Mouse (Mus musculus) cerebellum, adult 9-11 months (tissue): ENCODE results near the gene Vwde.

Source experiments
- DNase-seq: peaks from one replicate; pipeline ENCODE4 v3.0.0; 2022

The Vwde gene

DNA sequence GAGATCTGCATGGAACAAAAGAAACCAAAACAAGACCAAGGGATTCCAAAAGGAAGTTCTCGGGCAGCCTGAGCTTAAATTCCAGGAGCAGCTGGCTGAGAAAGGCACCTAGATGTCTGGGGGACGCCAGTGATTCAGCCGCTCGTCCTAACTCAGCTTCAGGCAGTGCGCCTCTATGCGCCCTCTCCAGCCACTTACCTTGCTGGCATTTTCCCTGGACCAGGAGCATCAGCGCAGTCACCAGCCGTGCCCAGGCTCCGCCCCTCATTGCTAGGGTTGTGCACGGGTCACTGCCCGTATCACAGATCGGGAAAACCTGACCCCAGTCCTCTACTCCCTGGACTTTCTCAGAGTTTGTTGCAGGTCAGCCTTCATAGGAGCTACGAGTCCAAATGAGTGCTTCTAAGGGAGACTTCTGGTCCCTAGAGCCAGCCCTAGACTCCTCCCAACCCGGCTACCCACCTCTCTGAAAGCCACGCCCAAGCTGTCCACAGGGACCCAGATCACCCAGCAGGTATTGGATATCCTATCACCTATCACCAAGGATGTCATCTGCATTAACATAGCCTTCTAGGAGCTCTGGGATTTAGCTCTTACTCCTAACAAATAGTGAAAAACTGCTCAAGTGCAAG lies at the start of gene Vwde:
TSS of gene Vwde (minus strand) at position 370 of the 632 bp plus-strand sequence.
- no peak for DNase-seq

DNA sequence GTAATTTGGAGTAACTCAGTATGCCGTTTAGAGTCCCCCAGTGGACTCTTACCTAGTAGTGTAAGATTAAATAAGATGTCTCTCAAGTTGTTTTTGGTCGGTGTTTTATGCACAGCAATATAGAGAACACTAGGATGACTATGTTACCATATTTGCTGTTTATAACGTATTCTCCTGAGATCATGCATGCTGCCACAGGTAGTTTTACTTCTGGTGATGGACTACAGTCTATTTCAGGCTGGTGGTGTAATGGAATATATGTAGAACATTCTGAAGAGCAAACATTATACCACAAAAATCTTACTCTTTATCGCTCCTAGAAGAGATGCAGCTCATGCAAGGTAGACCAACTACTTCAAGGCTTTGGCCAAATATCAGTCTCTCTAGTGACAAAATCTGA lies 30.6 kb upstream of the Vwde start:
- no peak for DNase-seq

DNA sequence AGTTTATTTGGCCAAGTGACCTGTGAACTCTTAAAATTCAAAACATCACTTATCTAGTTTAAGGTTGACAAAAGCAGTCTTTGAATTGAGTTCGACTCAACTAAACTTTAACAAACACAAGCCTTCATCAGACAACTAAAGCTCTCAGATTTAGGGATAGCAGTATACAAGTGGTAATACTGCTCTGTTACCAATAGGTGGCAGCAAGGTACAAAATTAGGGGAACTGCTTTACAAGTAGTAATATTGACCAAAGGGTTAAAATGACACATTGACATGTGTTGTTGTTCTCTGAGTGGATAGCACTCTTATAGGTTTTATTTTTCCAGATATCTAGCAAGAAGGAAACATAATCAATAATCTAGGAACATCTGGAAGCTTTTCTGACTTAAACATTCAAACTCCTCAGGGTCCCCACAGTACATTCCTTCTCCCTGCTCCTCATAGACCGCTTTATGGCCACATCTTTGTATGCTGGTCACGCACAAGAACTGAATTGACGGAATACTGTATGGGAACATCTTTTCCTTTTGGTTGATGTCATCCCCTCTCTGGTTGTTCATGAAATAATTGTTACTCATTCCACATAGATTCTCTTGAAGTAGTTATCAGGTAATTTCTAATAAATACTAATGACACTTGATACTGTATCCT lies 23.7 kb upstream of the Vwde start:
- no peak for DNase-seq

DNA sequence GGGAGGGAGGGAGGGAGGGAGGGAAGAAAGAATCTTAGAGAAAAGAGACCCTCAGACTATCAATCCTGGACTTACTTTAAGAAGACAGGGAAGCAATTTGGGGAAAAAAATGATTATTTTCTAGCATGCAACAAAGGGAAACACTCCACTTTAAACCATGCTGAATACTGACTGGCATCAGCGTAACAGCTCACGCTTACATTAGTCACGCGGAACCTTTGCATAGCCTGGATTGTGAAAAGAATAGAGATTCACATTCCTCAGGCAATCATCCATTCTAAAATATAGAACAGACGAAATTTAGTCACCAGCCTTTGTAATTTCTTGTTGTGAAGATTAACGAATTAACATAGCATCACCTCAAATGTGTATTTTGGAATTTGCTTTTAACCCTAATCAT lies 18.6 kb downstream of the Vwde start:
- DNase-seq = no peak

DNA sequence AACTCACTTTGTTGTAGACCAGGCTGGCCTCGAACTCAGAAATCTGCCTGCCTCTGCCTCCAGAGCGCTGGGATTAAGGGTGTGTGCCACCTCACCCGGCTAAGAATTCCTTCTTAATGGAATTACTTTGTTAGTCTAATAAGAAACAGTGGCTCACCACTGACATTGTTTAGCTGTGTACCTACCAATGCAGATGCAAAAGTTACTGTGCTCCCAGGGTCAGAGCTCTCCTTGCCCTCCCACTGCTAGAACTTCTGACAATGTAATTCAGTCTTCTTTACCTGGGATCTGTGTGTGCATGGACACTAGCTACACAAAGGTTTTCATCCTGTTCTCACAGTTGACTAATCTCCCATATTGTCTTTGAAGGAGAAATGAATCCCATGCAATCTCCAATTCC lies 27.3 kb downstream of the Vwde start:
- no peak for DNase-seq

DNA sequence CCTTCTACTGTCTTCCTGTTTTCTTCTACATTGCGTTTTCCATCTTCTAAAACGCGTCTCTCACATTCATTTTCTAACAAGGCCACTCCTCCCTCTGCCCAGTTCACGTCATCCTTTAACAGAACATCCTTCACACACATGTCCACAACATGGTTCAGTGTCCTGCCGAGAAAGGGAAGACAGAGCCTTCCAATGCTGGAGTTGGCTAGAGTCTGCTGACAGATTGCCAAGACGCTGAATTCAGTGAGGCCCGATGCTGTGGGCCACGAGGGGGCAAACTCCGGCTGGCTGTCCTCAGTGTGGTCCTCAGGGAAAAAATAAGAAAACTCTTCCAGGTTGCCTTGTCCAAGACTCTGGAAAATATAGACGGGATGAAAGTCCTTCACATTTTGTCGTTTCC lies 37.9 kb downstream of the Vwde start:
- DNase-seq = no peak

DNA sequence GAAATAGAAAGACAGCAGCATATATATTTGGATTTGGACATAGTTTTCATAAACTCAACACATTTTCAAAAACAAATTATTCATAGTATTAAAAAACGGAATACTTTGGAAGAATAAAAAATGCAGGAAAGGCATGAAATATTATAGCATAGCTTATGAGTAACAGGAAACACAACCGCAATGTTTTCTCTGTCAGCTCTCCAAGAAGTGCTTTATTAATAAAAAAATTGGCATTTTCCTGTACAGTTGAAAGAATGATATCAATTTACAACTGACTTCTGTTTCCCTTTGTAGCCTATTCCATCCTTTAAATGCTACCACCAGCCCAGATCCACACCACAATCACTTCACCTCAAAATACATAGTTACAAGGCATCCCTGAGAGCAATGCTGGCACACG lies 44.7 kb downstream of the Vwde start:
- no peak for DNase-seq

DNA sequence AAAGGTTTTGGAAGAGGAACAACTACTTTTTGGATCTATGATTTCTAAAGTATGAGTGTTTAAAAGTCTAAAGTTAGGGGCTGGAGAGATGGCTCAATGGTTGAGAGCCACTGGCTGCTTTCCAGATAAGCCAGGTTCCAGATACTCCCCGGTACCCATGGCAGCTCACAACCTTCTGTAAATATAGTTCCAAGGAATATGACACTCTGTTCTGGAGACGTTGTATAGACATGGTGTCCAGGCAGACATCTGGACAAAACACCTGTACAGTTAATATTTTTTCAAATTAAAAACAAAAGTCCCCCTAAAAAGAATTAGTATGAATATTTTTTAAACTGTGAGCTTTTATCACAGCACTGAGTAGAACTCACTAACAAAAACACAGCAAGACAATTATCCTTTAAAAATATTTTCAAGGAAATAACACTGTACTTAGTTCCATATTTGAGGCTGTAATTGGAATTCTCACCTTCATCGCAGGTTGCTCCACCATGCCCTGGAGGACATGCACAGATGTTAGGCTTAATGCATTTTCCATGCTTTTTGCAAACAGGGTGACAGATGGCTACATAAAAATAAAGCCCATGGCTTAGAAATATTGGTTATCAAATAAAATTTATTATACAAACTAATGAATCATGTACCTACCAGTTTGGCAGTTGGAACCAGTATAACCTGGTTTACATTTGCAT lies 55.2 kb downstream of the Vwde start:
- DNase-seq = no peak

DNA sequence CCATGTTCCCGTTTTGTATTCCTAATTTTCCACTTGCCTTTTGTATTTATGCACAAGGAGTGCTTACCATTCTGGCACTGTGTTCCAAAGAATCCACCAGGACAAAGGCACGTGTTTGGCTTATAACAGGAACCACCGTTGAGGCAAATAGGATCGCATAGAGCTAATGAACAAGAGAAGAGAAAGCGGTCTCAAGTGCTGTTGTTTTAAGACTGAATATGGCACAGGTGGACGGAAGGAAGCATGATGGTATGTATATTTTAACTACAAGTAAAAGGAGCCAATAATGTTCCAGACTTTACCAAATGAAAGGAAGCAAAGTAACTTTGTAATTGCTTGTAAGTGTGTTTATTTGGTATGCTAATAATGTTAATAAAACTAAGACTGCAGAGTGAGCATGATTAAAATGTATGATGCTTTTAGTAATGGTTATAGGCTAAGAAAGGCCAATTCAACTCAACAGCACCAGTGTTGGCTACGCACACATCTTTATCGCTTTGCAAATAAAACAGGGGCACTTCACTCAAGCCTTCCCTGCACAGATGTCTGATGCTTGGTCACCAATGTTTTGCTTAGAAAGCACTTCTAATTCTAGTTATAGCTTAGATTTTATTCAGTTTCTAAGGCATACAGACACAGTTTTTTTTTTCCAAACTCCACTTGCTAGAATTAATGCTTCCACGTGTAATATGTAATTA lies 58.4 kb downstream of the Vwde start:
- no peak for DNase-seq

DNA sequence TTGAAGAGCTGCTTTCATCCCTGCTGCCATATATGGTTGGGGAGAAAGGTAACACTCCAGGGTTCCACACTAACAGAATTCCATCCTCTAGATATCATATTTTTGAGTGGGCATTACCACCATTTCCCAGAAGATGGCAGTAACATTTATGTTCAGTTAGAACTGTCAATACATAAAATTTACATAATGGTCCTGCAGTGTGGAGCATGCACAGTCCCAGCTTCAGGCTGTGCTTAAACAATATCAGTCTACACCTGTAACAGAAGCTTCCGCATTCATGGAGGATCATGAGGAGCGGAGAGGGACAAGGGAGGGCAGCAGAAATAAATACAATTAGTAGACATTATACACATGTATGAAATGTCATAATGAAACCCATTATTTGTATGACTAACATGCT lies 65.3 kb downstream of the Vwde start:
- DNase-seq = no peak

DNA sequence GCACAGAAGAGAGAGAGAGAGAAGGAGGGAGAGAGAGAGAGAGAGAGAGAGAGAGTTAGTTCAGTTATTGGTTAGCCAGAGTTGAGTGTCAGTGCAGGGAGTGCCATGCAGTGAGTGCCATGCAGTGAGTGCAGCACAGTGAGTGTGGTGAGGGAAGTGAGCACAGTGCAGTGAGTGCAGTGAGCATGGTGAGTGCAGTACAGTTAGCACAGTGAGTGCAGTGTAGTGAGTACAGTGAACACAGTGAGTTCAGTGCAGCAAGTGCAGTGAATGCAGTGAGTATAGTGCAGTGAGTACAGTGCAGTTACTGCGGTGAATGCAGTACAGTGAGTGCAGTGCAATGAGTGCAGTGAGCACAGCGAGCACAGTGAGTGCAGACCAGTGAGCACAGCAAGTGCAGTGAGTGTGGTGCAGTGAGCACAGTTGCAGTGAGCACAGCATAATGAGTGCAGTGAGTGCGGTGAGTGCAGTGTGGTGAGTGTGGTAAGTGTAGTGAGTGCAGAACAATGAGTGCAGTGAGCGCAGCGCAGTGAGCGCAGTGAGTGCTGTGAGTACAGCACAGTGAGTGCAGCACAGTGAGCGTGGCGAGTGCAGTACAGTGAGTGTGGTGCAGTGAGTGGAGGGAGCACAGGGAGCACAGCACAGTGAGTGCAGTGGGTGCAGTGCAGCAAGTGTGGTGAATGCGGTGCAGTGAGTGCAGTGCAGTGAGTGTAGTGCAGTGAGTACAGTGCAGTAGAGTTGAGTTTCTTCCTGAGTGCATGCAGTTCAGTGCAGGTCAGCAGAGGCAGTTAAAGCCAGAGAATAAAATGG lies 70.7 kb downstream of the Vwde start:
- no peak for DNase-seq

DNA sequence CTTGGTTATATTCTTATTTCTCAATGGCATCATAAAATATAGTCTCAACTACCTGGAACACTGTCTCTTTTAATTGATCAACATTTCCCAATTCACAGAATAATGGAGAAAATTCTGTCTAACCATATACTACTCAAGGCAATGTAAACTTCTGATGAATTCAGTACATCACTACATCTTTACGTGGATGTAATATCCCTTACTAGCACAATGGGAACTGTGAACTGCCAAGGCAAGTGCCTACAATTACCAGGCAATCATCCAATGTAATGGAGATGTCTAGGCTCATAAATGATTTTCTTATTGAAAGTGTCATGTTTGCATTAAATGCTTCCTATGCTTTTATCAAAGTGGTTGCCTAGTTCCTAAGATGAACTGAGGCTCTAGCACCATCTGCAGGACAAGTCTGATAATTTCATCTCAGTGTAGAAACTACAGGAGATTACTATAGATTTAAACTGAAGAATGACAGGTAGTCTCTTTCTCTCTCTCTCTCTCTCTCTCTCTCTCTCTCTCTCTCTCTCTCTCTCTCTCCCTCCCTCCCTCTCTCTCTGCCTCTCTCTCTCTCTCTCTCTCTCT lies 72.6 kb downstream of the Vwde start:
- DNase-seq = peak; percentile 5

DNA sequence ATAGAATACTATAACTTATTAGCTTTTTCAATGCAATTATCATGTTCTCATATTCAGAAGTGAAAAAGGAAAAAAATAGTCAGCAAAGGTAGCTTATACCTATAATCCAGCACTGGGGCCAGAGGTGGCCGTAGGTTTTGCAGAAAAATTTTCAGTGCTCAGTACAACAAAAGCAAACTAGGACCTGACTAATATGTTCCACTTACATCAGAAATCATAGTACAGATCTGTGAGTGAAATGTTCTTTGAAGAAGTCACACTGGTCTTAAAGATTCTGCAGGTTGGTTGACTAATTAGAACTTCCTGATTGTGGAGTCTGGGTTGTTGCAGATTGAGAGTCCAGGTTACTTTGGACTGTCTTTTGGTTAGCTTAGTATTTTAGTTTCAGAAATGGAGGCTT lies 87.5 kb downstream of the Vwde start:
- no peak for DNase-seq

DNA sequence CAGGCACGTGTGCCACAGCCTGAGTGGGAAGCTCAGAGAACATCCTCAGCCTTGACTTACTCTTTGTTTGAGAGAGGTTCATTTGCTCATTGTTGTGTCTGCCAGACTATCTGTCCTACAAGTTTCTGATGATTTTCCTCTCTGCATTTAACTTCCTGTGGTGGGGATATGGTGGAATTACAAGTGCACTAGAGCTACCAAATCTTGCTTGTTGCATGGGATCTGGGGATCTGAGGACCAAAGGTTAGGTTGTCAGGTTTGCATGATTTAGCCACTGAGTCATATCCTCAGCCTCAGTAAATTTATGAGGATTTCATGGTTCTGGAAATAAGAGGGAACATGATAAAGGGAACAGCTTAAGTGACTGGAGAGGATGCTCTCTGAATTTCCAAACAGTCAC lies 116.1 kb downstream of the Vwde start:
- no peak for DNase-seq
